Mouse (Mus musculus): Measurements from ENCODE around the gene Auts2. TPM values are rescaled to one million over a fixed set of nuclear protein-coding genes. Genes with fewer than 3 reads are reported as not detected.

Gene Auts2
- polyA plus RNA-seq, 1 experiment from 2014 or later = 57.8 TPM

DNA sequence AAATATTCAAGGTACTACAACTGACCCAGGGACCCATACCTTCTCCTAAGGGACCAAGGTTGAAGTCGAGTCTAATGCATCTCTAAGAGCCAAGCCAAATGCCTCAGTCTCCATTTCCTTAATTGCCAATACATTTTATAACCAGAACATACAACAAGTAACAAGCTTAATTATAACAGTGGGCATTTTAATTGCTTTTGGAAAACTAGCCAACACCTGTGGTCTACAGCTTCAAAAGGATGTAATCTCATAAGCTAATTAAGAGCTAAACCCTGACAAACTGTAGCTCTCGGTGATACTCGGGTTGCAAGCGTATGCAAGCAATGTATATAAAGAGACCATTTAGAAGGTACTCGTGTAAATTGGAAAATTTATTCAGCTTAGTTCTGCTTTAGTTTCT is 107.7 kb downstream of the Auts2 start:
- Histone ChIP-seq H3K27me3 (ENCODE audit: low read depth, poor library complexity, severe bottlenecking) (no peaks in the 10 kb centered on the region), H3K4me1 (peaks cover 21% of the 10 kb centered on the region), H3K36me3 (no peaks in the 10 kb centered on the region), H3K4me3 (no peak overlapping the region), H3K9me3 (replicated peaks) (no peaks in the 10 kb centered on the region), H3K27ac (no peak overlapping the region)
- no peak for DNase-seq (ENCODE audit: low spot score)
- 87% methylated on average over 5 of the region's 5 CpGs for WGBS

DNA sequence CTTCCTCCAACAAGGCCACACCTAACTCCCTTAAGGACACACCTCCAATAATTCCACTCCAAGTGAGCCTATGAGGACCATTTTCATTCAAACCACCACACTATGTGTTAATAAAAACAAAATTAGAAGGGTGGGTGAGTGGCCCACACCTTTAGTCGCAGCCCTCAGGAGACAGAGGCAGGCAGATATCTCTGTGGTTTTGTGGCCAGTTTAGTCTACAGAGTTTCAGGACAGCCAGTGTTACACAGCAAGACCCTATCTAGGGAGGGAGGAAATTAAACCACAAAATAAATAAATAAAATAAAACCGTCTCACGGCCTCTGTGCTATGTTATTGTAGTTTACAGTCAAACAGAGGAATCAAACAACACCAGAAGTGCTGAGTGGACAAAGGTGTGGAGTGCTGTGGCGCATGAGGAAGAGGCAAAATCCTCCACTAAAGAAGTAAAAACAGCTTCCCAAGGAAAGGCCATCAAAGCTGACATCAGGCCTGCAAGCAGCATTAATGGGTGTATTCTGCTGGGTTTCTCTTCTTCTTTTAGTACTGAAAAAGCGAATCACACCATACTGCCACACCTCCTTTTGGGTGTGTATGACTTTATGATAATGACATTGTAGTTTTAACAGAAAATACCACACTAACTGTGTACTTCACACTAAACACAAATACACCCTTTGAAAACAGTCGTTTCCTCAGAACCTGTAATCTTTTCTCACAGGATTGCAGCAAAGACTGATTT is 109.6 kb downstream of the Auts2 start:
- H3K9me3 ChIP-seq (replicated peaks) = no peaks in the 10 kb centered on the region
- H3K36me3 ChIP-seq = no peaks in the 10 kb centered on the region
- H3K4me3 ChIP-seq = no peak overlapping the region
- no peak overlapping the region for H3K27ac ChIP-seq
- no peaks in the 10 kb centered on the region for H3K27me3 ChIP-seq (ENCODE audit: low read depth, poor library complexity, severe bottlenecking)
- WGBS = 87% methylated on average over 6 of the region's 6 CpGs
- no peak for DNase-seq (ENCODE audit: low spot score)
- peaks cover 17% of the 10 kb centered on the region for H3K4me1 ChIP-seq

DNA sequence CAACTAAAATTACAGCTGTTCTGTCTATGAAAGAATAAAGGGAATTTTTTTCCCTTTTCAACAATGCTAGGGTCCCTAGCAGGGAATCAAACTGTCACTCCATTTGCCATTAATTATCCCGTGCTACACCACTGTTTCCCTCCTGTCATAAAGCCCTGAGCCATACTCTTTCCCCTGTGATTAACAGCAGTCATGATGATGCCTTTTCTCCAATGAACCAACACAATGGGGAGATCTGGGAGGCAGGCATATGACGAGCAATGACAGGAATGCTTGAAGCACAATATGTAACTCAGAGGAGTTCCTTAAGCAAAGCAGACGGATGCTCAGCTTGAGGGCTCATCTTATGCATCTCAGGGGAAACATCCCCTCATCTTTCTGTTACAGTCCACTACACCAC is 113.8 kb downstream of the Auts2 start:
- DNase-seq (ENCODE audit: low spot score) = no peak
- Histone ChIP-seq H3K4me3 (no peak overlapping the region), H3K27me3 (ENCODE audit: low read depth, poor library complexity, severe bottlenecking) (no peaks in the 10 kb centered on the region), H3K27ac (no peak overlapping the region), H3K36me3 (no peaks in the 10 kb centered on the region), H3K9me3 (replicated peaks) (no peaks in the 10 kb centered on the region), H3K4me1 (no peaks in the 10 kb centered on the region)
- WGBS = 88% methylated on average over 3 of the region's 3 CpGs

DNA sequence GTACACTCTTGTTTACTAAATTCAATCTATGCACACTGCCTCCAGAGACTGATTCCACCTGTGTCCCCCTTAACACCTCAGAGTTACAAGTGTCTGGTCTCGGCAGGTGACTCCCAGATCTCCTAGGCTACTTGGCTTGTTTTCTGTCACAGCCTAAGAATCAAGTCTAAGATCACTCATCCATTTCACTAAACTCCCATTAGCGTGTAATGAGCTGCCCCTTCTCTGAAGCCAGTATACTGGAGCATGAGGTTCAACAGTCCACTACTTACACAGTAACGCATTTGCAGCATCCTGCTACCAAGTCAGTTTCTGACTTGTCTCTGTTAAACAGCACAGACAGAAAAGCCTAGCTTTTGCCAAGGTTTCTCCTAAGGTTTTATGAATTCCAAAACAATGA is 116.8 kb downstream of the Auts2 start:
- no peaks in the 10 kb centered on the region for H3K36me3 ChIP-seq
- H3K27ac ChIP-seq = no peak overlapping the region
- H3K4me1 ChIP-seq = peaks cover 5% of the 10 kb centered on the region
- H3K27me3 ChIP-seq (ENCODE audit: low read depth, poor library complexity, severe bottlenecking) = no peaks in the 10 kb centered on the region
- WGBS = 90% methylated on average over 3 of the region's 3 CpGs
- no peak for DNase-seq (ENCODE audit: low spot score)
- H3K9me3 ChIP-seq (replicated peaks) = no peaks in the 10 kb centered on the region
- H3K4me3 ChIP-seq = no peak overlapping the region

DNA sequence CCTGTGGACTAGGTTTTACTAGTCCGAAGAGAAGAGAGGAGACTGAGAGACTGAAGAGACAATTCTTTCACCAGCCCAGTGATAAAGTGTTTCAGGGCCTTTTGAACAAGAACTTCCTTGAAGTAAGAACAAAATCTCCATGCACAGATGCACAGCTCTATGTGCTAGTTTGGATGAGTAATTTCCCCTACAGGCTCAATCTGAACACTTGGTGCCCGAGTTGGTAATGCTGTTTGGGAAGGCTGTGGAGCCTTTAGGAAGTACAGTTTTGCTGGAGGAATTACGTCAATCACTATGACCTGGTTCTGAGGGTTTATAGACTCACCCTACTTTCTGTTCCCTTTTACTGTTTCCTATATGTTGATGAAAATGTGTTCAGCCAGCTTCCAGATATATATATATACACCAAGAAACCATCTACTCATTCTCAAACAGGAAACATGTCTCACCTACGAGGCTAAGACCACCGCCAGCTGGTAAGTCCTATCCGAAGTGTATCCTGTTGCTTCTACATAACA is 117.3 kb downstream of the Auts2 start:
- Histone ChIP-seq H3K4me1 (peaks cover 6% of the 10 kb centered on the region), H3K27ac (no peak overlapping the region), H3K4me3 (no peak overlapping the region), H3K27me3 (ENCODE audit: low read depth, poor library complexity, severe bottlenecking) (no peaks in the 10 kb centered on the region), H3K36me3 (no peaks in the 10 kb centered on the region), H3K9me3 (replicated peaks) (no peaks in the 10 kb centered on the region)
- no peak for DNase-seq (ENCODE audit: low spot score)
- 89% methylated on average over 6 of the region's 6 CpGs for WGBS

DNA sequence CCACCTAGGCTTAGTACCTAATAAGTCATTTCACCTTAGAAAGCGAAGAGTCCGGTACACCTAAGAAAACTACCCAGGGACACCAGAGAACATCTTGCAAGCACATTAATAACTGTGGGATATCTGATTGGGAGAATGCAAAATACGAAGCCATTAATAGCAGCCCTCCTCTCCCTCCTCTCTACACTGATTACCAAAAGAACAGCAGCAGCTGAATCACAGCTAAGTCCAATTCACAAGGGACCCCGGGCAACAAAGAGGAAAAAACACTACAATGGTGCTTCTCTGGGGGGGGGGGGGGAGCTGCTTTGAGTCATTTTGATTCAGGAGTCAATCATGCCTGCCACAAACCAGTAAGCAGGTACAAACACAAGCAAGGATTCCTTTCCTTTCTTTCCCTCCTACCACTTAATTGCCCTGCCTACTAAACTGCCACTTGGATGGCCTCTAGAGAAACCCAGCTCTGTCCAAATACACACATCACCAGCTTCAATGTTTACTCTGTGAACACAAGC is 132.7 kb downstream of the Auts2 start:
- Histone ChIP-seq H3K36me3 (no peaks in the 10 kb centered on the region), H3K9me3 (replicated peaks) (no peaks in the 10 kb centered on the region), H3K4me1 (peaks cover 6% of the 10 kb centered on the region; the same call in 1 of the 2 replicates), H3K4me3 (no peak overlapping the region), H3K27ac (no peak overlapping the region), H3K27me3 (ENCODE audit: low read depth, poor library complexity, severe bottlenecking) (no peaks in the 10 kb centered on the region)
- 83% methylated on average over 4 of the region's 4 CpGs for WGBS
- no peak for DNase-seq (ENCODE audit: low spot score)

DNA sequence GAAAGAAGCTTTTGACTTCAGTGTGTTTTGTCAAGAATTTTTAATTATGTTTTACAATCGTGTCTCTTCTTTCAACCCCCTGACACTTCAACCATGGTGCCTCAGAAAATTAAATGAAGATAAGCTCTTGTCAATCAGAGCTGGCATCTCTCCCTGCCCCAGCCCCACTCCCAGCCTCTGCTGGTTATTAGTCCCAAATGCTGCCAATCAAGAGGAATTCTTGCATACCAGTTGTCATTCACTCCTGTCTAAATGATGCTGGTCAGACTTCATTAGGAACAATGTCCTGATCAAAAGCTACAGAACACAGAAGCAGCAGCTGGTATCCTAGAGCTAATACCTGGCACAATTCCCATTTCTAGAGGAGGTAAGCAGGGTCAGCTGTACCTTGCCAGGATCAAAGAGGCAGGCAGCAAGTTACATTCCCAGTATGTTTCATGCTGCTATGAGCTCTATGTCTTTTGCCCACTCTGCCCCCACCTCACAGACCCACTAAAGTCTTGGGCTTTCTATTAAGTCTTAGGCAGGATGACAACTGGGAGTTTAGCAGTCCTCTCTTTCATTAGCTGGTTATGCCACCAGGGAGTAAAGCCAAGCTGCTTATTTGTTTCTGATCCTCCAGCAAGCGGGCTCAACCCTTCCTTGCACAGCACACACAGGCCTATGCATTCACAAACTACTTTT is 134.1 kb downstream of the Auts2 start:
- H3K27me3 ChIP-seq (ENCODE audit: low read depth, poor library complexity, severe bottlenecking) = no peaks in the 10 kb centered on the region
- H3K9me3 ChIP-seq (replicated peaks) = no peaks in the 10 kb centered on the region
- 76% methylated on average over 2 of the region's 2 CpGs for WGBS
- H3K4me1 ChIP-seq = peaks cover 6% of the 10 kb centered on the region; the same call in 1 of the 2 replicates
- DNase-seq (ENCODE audit: low spot score) = no peak
- no peak overlapping the region for H3K27ac ChIP-seq
- no peak overlapping the region for H3K4me3 ChIP-seq
- no peaks in the 10 kb centered on the region for H3K36me3 ChIP-seq

DNA sequence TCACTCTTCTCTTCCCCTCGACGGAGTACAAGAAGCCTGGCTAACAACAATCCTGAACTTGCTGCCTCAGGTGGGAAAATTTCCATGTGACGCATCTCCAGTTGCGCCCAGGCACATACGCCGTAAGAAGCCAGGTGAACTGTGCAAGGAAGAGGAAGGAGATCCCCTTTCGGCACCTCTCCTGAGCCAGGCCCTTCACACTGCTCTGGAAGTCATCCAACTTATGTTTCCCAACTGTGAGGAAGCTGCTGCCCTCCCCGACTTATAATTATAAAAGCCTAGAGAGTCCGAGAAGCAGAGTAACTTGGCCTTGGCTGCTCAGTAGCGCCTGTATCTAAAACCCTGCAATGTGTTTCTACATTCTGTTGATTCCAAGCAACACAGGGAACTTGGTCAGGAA is 142.6 kb downstream of the Auts2 start:
- Histone ChIP-seq H3K9me3 (replicated peaks) (no peaks in the 10 kb centered on the region), H3K27ac (no peak overlapping the region), H3K4me3 (no peak overlapping the region), H3K27me3 (ENCODE audit: low read depth, poor library complexity, severe bottlenecking) (no peaks in the 10 kb centered on the region), H3K4me1 (peaks cover 20% of the 10 kb centered on the region), H3K36me3 (no peaks in the 10 kb centered on the region)
- no peak for DNase-seq (ENCODE audit: low spot score)
- WGBS = 88% methylated on average over 10 of the region's 10 CpGs

DNA sequence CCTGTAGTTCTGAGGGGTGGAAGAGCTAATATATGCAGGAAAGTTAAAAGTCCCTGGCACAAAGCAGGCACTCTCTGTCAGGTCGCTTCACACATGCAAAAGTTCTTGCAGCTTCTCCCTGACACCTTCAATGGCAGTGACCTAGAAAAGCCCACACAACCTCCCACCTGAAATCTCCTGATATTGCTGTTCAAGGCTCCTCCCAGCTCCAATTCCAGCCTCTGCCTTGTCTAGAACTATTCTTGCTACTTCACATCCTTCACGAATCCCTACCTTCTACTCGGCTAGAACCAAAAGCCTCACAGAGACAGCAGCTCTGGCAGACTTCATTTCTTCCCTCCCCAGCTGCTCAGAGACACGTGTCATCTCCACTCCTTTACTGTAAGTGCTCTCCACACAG is 143.7 kb downstream of the Auts2 start:
- Histone ChIP-seq H3K4me1 (peaks cover 29% of the 10 kb centered on the region), H3K27ac (no peak overlapping the region), H3K9me3 (replicated peaks) (no peaks in the 10 kb centered on the region), H3K36me3 (no peaks in the 10 kb centered on the region), H3K4me3 (no peak overlapping the region), H3K27me3 (ENCODE audit: low read depth, poor library complexity, severe bottlenecking) (no peaks in the 10 kb centered on the region)
- no peak for DNase-seq (ENCODE audit: low spot score)
- WGBS = 42% methylated on average over 4 of the region's 4 CpGs

DNA sequence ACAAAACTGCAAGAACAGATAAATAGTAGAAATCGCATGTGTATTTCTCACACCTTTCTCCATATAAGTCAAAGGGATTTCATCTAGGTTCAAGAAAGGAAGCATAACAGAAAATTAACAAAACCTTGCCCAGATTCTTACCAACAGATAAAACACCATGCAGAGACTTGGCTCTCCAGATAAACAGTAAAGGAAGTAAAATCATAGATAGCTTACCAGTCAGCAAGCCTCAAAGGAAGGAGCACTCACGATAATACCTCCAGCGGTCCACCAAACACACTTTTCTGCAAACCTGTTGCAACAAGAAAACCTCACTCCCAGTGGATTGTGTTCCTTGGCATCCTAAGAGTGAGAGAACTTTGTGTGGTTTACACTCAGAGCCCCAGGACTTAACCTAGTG is 147.2 kb downstream of the Auts2 start:
- Histone ChIP-seq H3K36me3 (no peaks in the 10 kb centered on the region), H3K27me3 (ENCODE audit: low read depth, poor library complexity, severe bottlenecking) (no peaks in the 10 kb centered on the region), H3K4me3 (no peak overlapping the region), H3K4me1 (peaks cover 26% of the 10 kb centered on the region), H3K9me3 (replicated peaks) (no peaks in the 10 kb centered on the region), H3K27ac (no peak overlapping the region)
- no peak for DNase-seq (ENCODE audit: low spot score)
- 97% methylated on average over 3 of the region's 3 CpGs for WGBS

DNA sequence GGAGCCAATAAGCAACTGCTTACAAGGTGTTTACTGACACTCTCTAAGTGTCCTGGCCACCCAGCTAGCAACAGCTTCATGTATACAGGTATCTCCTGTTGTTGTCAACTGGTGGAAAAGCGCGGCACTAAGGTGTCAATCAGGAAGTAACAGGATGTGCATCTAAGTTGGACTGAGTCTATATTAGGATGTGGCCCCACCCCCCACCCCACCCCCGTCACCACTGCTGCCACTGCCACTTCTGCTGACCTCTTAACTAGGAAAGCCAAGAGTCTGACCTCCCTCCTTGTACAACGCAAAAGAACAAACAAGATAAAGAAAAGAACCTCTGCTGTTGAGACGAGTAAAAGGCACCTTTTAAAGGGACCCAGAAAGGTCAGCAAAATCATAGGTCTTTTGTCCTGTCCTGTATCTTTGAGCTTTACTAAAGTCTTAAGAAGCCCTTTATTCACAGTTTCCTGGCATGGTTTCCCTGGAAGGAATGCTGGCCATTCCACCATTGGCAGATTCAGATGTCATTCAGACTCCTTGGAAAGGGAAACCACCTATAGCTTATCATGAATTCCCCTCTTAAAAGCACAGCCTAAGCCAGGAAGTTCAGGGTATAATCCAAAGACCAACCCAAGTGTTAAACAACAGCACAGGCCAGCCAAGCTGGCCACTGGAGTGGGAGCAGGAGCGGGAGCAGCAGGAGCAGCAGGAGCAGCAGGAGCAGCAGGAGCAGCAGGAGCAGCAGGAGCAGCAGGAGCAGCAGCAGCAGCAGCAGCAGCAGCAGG is 148.2 kb downstream of the Auts2 start:
- peaks cover 17% of the 10 kb centered on the region for H3K4me1 ChIP-seq
- no peak overlapping the region for H3K4me3 ChIP-seq
- H3K27me3 ChIP-seq (ENCODE audit: low read depth, poor library complexity, severe bottlenecking) = no peaks in the 10 kb centered on the region
- H3K27ac ChIP-seq = no peak overlapping the region
- H3K36me3 ChIP-seq = no peaks in the 10 kb centered on the region
- DNase-seq (ENCODE audit: low spot score) = no peak
- 58% methylated on average over 6 of the region's 6 CpGs for WGBS
- H3K9me3 ChIP-seq (replicated peaks) = no peaks in the 10 kb centered on the region

DNA sequence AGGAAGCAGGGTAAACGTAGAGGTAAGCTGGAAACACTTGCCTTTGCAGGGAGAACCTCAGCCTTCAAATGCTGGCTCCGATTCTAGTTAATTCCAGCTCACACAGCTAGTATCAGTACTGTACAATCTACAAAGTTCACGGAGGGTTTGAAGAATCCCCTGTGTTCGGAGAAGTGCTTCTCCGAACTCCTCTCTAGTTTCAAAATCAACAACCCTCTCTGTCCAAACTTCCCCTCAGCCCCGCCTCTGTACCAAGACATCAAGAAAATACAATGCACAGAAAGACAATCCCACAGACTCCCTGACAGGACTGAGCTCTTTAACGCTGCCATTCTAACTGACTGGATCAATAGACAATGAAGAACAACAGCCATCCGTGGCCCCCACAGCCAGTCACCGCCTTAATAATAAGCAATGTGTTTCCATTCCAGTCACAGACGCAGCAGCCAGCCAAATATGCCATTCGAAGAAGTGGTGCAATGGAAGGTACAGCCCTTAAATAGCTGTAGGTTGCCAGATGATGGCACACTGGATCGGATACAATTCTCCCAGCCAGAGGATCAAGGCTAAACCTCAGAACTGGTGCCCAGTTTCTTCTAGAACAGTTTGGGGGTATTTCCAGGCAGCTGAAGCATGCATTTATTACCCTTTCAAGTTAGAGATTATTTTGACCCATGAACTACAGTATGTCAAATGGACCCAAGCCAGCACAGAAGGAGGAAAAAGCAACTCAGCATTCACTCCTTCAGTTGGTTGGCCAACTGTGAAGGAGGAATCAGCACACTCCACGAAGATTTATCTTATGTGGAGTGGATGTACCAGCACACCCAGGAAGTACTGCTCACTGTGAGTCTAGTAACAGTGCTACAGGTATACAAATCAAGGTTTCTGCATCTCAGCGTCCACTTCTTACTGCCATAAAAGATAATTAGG is 151.0 kb downstream of the Auts2 start:
- no peaks in the 10 kb centered on the region for H3K27me3 ChIP-seq (ENCODE audit: low read depth, poor library complexity, severe bottlenecking)
- H3K36me3 ChIP-seq = no peaks in the 10 kb centered on the region
- no peaks in the 10 kb centered on the region for H3K9me3 ChIP-seq (replicated peaks)
- no peak overlapping the region for H3K4me3 ChIP-seq
- WGBS = 86% methylated on average over 14 of the region's 14 CpGs
- no peak for DNase-seq (ENCODE audit: low spot score)
- H3K4me1 ChIP-seq = peaks cover 11% of the 10 kb centered on the region
- H3K27ac ChIP-seq = no peak overlapping the region
